Mouse (Mus musculus): ENCODE results near the gene Sulf2. TPM values are rescaled to one million over a fixed set of nuclear protein-coding genes. Genes with fewer than 3 reads are reported as not detected.
"Not testable (repeated sequence)": the region's sequence is repeated elsewhere in the genome, so short reads cannot be mapped to it uniquely, and the experiment has no call there.

Sulf2 gene
- total RNA-seq (2021), result 60.5 and 60.7 TPM in 2 replicates
- long read RNA-seq, experiment 1, full-length matches to known transcripts, result 35 of 49 reads
- long read RNA-seq, experiment 1, partial matches to known transcripts, result 7 of 49 reads
- long read RNA-seq, experiment 1, other reads (novel, unspliced or antisense), result 7 of 49 reads
- long read RNA-seq, experiment 2, full-length matches to known transcripts, result 18 of 29 reads
- long read RNA-seq, experiment 2, partial matches to known transcripts, result 8 of 29 reads
- long read RNA-seq, experiment 2, other reads (novel, unspliced or antisense), result 3 of 29 reads

- peak; percentile 89 for DNase-seq
These were observed at the start of gene Sulf2 for GRCm38 (mm10) chr2:166155454-166155815. Sulf2 (minus strand) TSS chr2:166155663.

GRCm38 (mm10) chr2:166204174-166204573 is 48.7 kb upstream of the Sulf2 start:
- DNase-seq, result no peak

- DNase-seq, result no peak
These were observed 48.2 kb upstream of the Sulf2 start for GRCm38 (mm10) chr2:166203647-166204046.

GRCm38 (mm10) chr2:166197964-166198363 is 42.5 kb upstream of the Sulf2 start:
- no peak for DNase-seq

GRCm38 (mm10) chr2:166197064-166197463 is 41.6 kb upstream of the Sulf2 start:
- DNase-seq, result peak; percentile 42

- peak; percentile 40 for DNase-seq
These were observed 40.8 kb upstream of the Sulf2 start for GRCm38 (mm10) chr2:166196080-166196786.

- no peak for DNase-seq
These were observed 39.6 kb upstream of the Sulf2 start for GRCm38 (mm10) chr2:166195041-166195440.

GRCm38 (mm10) chr2:166194112-166194758 is 38.8 kb upstream of the Sulf2 start:
- no peak for DNase-seq

GRCm38 (mm10) chr2:166193509-166193908 is 38.0 kb upstream of the Sulf2 start:
- DNase-seq, result no peak

- DNase-seq, result peak; percentile 55
These were observed 35.4 kb upstream of the Sulf2 start for GRCm38 (mm10) chr2:166190816-166191215.

- DNase-seq, result no peak
These were observed 33.7 kb upstream of the Sulf2 start for GRCm38 (mm10) chr2:166189191-166189590.

- DNase-seq, result peak; percentile 29
These were observed 32.5 kb upstream of the Sulf2 start for GRCm38 (mm10) chr2:166187874-166188453.

- DNase-seq, result not testable (repeated sequence)
These were observed 31.9 kb upstream of the Sulf2 start for GRCm38 (mm10) chr2:166187319-166187718.

- no peak for DNase-seq
These were observed 30.9 kb upstream of the Sulf2 start for GRCm38 (mm10) chr2:166186244-166186948.

- no peak for DNase-seq
These were observed 30.3 kb upstream of the Sulf2 start for GRCm38 (mm10) chr2:166185768-166186167.

- DNase-seq, result peak; percentile 17
These were observed 29.0 kb upstream of the Sulf2 start for GRCm38 (mm10) chr2:166184417-166184816.

- no peak for DNase-seq
These were observed 26.7 kb upstream of the Sulf2 start for GRCm38 (mm10) chr2:166182009-166182685.

GRCm38 (mm10) chr2:166180744-166181508 is 25.5 kb upstream of the Sulf2 start:
- DNase-seq, result peak; percentile 71

GRCm38 (mm10) chr2:166180136-166180649 is 24.7 kb upstream of the Sulf2 start:
- DNase-seq, result peak; percentile 38

GRCm38 (mm10) chr2:166179457-166180101 is 24.1 kb upstream of the Sulf2 start:
- no peak for DNase-seq

All from adrenal gland, postnatal 14 days (tissue).